Mouse (Mus musculus): Measurements from ENCODE around the gene Fhad1.

The Fhad1 gene

GRCm38 (mm10) chr4:141930001-141930400 is 84.9 kb downstream of the Fhad1 start:
- DNase-seq = no peak

GRCm38 (mm10) chr4:141928881-141929281 is 86.0 kb downstream of the Fhad1 start:
- DNase-seq = no peak

- DNase-seq = no peak
Observed at GRCm38 (mm10) chr4:141925781-141926345, 89.0 kb downstream of the Fhad1 start.

GRCm38 (mm10) chr4:141923961-141924360 is 90.9 kb downstream of the Fhad1 start:
- DNase-seq = no peak

GRCm38 (mm10) chr4:141920391-141920790 is 94.5 kb downstream of the Fhad1 start:
- DNase-seq = no peak

GRCm38 (mm10) chr4:141917735-141918419 is 97.0 kb downstream of the Fhad1 start:
- no peak for DNase-seq

GRCm38 (mm10) chr4:141914040-141914439 is 100.8 kb downstream of the Fhad1 start:
- DNase-seq = peak; percentile 37

GRCm38 (mm10) chr4:141913201-141913993 is 101.5 kb downstream of the Fhad1 start:
- peak; percentile 39 for DNase-seq

GRCm38 (mm10) chr4:141904710-141905109 is 110.2 kb downstream of the Fhad1 start:
- DNase-seq = no peak

- DNase-seq = no peak
Observed at GRCm38 (mm10) chr4:141902479-141902858, 112.4 kb downstream of the Fhad1 start.

GRCm38 (mm10) chr4:141901711-141902478 is 113.0 kb downstream of the Fhad1 start:
- peak; percentile 62 for DNase-seq

GRCm38 (mm10) chr4:141900421-141900820 is 114.5 kb downstream of the Fhad1 start:
- DNase-seq = no peak

GRCm38 (mm10) chr4:141899936-141900335 is 114.9 kb downstream of the Fhad1 start:
- DNase-seq = peak; percentile 64

GRCm38 (mm10) chr4:141898905-141899304 is 116.0 kb downstream of the Fhad1 start:
- no peak for DNase-seq

GRCm38 (mm10) chr4:141897838-141898237 is 117.0 kb downstream of the Fhad1 start:
- DNase-seq = no peak

GRCm38 (mm10) chr4:141897225-141897624 is 117.7 kb downstream of the Fhad1 start:
- DNase-seq = no peak

- DNase-seq = no peak
Observed at GRCm38 (mm10) chr4:141895772-141896171, 119.1 kb downstream of the Fhad1 start.

GRCm38 (mm10) chr4:141893157-141893784 is 121.6 kb downstream of the Fhad1 start:
- DNase-seq = no peak

- DNase-seq = no peak
Observed at GRCm38 (mm10) chr4:141886385-141886968, 128.4 kb downstream of the Fhad1 start.

- DNase-seq = no peak
Observed at GRCm38 (mm10) chr4:141885451-141885850, 129.4 kb downstream of the Fhad1 start.

- no peak for DNase-seq
Observed at GRCm38 (mm10) chr4:141882858-141883257, 132.0 kb downstream of the Fhad1 start.

GRCm38 (mm10) chr4:141881950-141882349 is 132.9 kb downstream of the Fhad1 start:
- no peak for DNase-seq

Measured in embryo, embryonic 11 days (tissue).